Mouse (Mus musculus) natural killer cell, adult 2 months (primary cell): ENCODE results near the gene Samd15.
A peak's percentile ranks its signal among the peaks of the same experiment; 100 is the strongest.

Source experiments
- DNase-seq, 2 experiments: peaks; one replicate each; pipeline ENCODE4 v3.0.0; 2022; ENCODE audit warnings: low spot score in 2 of 2

Gene Samd15

GRCm38 (mm10) chr12:87230379-87230895 lies 30.9 kb downstream of the Samd15 start:
- DNase-seq, result no peak

GRCm38 (mm10) chr12:87236882-87237483 lies 37.5 kb downstream of the Samd15 start:
- peak in 1 of 2 experiments; percentile 37 for DNase-seq

- DNase-seq, result no peak
Observed at GRCm38 (mm10) chr12:87238632-87239031, 39.1 kb downstream of the Samd15 start, which contains the start of gene Noxred1. Gene Noxred1, minus strand, starts transcription at chr12:87238732.

GRCm38 (mm10) chr12:87250161-87250560 lies 50.6 kb downstream of the Samd15 start:
- DNase-seq, result no peak

GRCm38 (mm10) chr12:87253878-87254277 lies 54.4 kb downstream of the Samd15 start:
- no peak for DNase-seq

GRCm38 (mm10) chr12:87256629-87257028 lies 57.1 kb downstream of the Samd15 start:
- no peak for DNase-seq

GRCm38 (mm10) chr12:87260562-87260961 lies 61.0 kb downstream of the Samd15 start:
- no peak for DNase-seq
